Mouse (Mus musculus): ENCODE measurements around the gene Prr36. TPM values are rescaled to one million over a fixed set of nuclear protein-coding genes. Genes with fewer than 3 reads are reported as not detected.

The Prr36 gene
- polyA plus RNA-seq, 1 experiment from 2014 or later: 0.63 TPM

- Histone ChIP-seq H3K4me3 (ENCODE audit: low read depth, low read length) (no peak overlapping the region), H3K4me2 (no peak overlapping the region), H3K27me3 (ENCODE audit: control insufficient read depth, insufficient read depth, low read length) (peaks cover 32% of the 10 kb centered on the region), H3K36me3 (ENCODE audit: control insufficient read depth, insufficient read depth, low read length) (no peaks in the 10 kb centered on the region), H3K9ac (ENCODE audit: low read depth, low read length) (no peak overlapping the region), H3K4me1 (ENCODE audit: control insufficient read depth, insufficient read depth, low read length) (no peaks in the 10 kb centered on the region), H3K9me3 (replicated peaks; ENCODE audit: control insufficient read depth, low read length) (no peaks in the 10 kb centered on the region), H3K27ac (ENCODE audit: low read depth, low read length) (no peak overlapping the region)
- ATAC-seq (replicated peaks; ENCODE audit: insufficient number of reproducible peaks, low FRiP score, low TSS enrichment): no peak
- WGBS (ENCODE audit: insufficient replicate concordance): 54% methylated on average over 10 of the region's 10 CpGs
These were observed 13.5 kb upstream of the Prr36 start for GRCm38 (mm10) chr8:4230612-4231351.

- no peak for ATAC-seq (replicated peaks; ENCODE audit: insufficient number of reproducible peaks, low FRiP score, low TSS enrichment)
- Histone ChIP-seq H3K4me2 (no peak overlapping the region), H3K27me3 (ENCODE audit: control insufficient read depth, insufficient read depth, low read length) (peaks cover 29% of the 10 kb centered on the region), H3K36me3 (ENCODE audit: control insufficient read depth, insufficient read depth, low read length) (no peaks in the 10 kb centered on the region), H3K9ac (ENCODE audit: low read depth, low read length) (no peak overlapping the region), H3K9me3 (replicated peaks; ENCODE audit: control insufficient read depth, low read length) (no peaks in the 10 kb centered on the region), H3K27ac (ENCODE audit: low read depth, low read length) (no peak overlapping the region), H3K4me3 (ENCODE audit: low read depth, low read length) (no peak overlapping the region), H3K4me1 (ENCODE audit: control insufficient read depth, insufficient read depth, low read length) (no peaks in the 10 kb centered on the region)
- WGBS (ENCODE audit: insufficient replicate concordance): 63% methylated on average over 5 of the region's 5 CpGs
These were observed 12.5 kb upstream of the Prr36 start for GRCm38 (mm10) chr8:4229784-4230183.

GRCm38 (mm10) chr8:4227919-4228318 lies 10.7 kb upstream of the Prr36 start:
- no peak overlapping the region for H3K4me3 ChIP-seq (ENCODE audit: low read depth, low read length)
- no peak overlapping the region for H3K4me2 ChIP-seq
- no peak for ATAC-seq (replicated peaks; ENCODE audit: insufficient number of reproducible peaks, low FRiP score, low TSS enrichment)
- H3K9me3 ChIP-seq (replicated peaks; ENCODE audit: control insufficient read depth, low read length): no peaks in the 10 kb centered on the region
- no peaks in the 10 kb centered on the region for H3K4me1 ChIP-seq (ENCODE audit: control insufficient read depth, insufficient read depth, low read length)
- no peak overlapping the region for H3K9ac ChIP-seq (ENCODE audit: low read depth, low read length)
- WGBS (ENCODE audit: insufficient replicate concordance): 83% methylated on average over 4 of the region's 4 CpGs
- peaks cover 31% of the 10 kb centered on the region for H3K27me3 ChIP-seq (ENCODE audit: control insufficient read depth, insufficient read depth, low read length)
- no peak overlapping the region for H3K27ac ChIP-seq (ENCODE audit: low read depth, low read length)
- H3K36me3 ChIP-seq (ENCODE audit: control insufficient read depth, insufficient read depth, low read length): no peaks in the 10 kb centered on the region

GRCm38 (mm10) chr8:4226739-4227347 lies 9.6 kb upstream of the Prr36 start, which contains the start of gene Lrrc8e:
Lrrc8e (plus strand) TSS chr8:4226827.
- H3K9ac ChIP-seq (ENCODE audit: low read depth, low read length): no peak within 1 kb of the TSS
- ATAC-seq (replicated peaks; ENCODE audit: insufficient number of reproducible peaks, low FRiP score, low TSS enrichment): peak; percentile 63

GRCm38 (mm10) chr8:4226323-4226722 lies 9.1 kb upstream of the Prr36 start:
- no peak; the same call in 1 of the 2 replicates for ATAC-seq (replicated peaks; ENCODE audit: insufficient number of reproducible peaks, low FRiP score, low TSS enrichment)
- Histone ChIP-seq H3K4me1 (ENCODE audit: control insufficient read depth, insufficient read depth, low read length) (no peaks in the 10 kb centered on the region), H3K9ac (ENCODE audit: low read depth, low read length) (no peak overlapping the region), H3K27ac (ENCODE audit: low read depth, low read length) (no peak overlapping the region), H3K9me3 (replicated peaks; ENCODE audit: control insufficient read depth, low read length) (no peaks in the 10 kb centered on the region), H3K36me3 (ENCODE audit: control insufficient read depth, insufficient read depth, low read length) (no peaks in the 10 kb centered on the region), H3K4me2 (peak overlapping the region; percentile 59), H3K27me3 (ENCODE audit: control insufficient read depth, insufficient read depth, low read length) (peaks cover 31% of the 10 kb centered on the region), H3K4me3 (ENCODE audit: low read depth, low read length) (peak overlapping the region; percentile 21; the same call in 1 of the 2 replicates)
- WGBS (ENCODE audit: insufficient replicate concordance): 18% methylated on average over 4 of the region's 4 CpGs

More at GRCm38 (mm10) chr8:4226739-4227347, 9.6 kb upstream of the Prr36 start, which contains the start of gene Lrrc8e:
- H3K36me3 ChIP-seq (ENCODE audit: control insufficient read depth, insufficient read depth, low read length): no peaks in the 10 kb centered on the region
- WGBS (ENCODE audit: insufficient replicate concordance): 4% methylated on average over 33 of the region's 33 CpGs
- peak within 1 kb of the TSS; percentile 21 for H3K4me3 ChIP-seq (ENCODE audit: low read depth, low read length)
- H3K4me2 ChIP-seq: peak within 1 kb of the TSS; percentile 59
- peaks cover 31% of the 10 kb centered on the region for H3K27me3 ChIP-seq (ENCODE audit: control insufficient read depth, insufficient read depth, low read length)
- H3K4me1 ChIP-seq (ENCODE audit: control insufficient read depth, insufficient read depth, low read length): no peaks in the 10 kb centered on the region
- H3K27ac ChIP-seq (ENCODE audit: low read depth, low read length): no peak within 1 kb of the TSS
- H3K9me3 ChIP-seq (replicated peaks; ENCODE audit: control insufficient read depth, low read length): no peaks in the 10 kb centered on the region

- H3K4me1 ChIP-seq (ENCODE audit: control insufficient read depth, insufficient read depth, low read length): peaks cover 2% of the 10 kb centered on the region; the same call in 1 of the 2 replicates
- no peak overlapping the region for H3K27ac ChIP-seq (ENCODE audit: low read depth, low read length)
- H3K4me3 ChIP-seq (ENCODE audit: low read depth, low read length): no peak overlapping the region
- H3K27me3 ChIP-seq (ENCODE audit: control insufficient read depth, insufficient read depth, low read length): peaks cover 38% of the 10 kb centered on the region
- ATAC-seq (replicated peaks; ENCODE audit: insufficient number of reproducible peaks, low FRiP score, low TSS enrichment): no peak
- H3K4me2 ChIP-seq: no peak overlapping the region
- H3K36me3 ChIP-seq (ENCODE audit: control insufficient read depth, insufficient read depth, low read length): no peaks in the 10 kb centered on the region
- H3K9ac ChIP-seq (ENCODE audit: low read depth, low read length): no peak overlapping the region
- no peaks in the 10 kb centered on the region for H3K9me3 ChIP-seq (replicated peaks; ENCODE audit: control insufficient read depth, low read length)
These were observed 4.8 kb upstream of the Prr36 start for GRCm38 (mm10) chr8:4222059-4222458.

- H3K27me3 ChIP-seq (ENCODE audit: control insufficient read depth, insufficient read depth, low read length): peaks cover 46% of the 10 kb centered on the region
These were observed 2.4 kb upstream of the Prr36 start for GRCm38 (mm10) chr8:4219617-4220016.

GRCm38 (mm10) chr8:4216296-4216695 lies 963 bp downstream of the Prr36 start:
- Histone ChIP-seq H3K9me3 (replicated peaks; ENCODE audit: control insufficient read depth, low read length) (no peaks in the 10 kb centered on the region), H3K4me3 (ENCODE audit: low read depth, low read length) (peak overlapping the region; percentile 53), H3K9ac (ENCODE audit: low read depth, low read length) (0 out of 2 replicates have a peak overlapping the region, but pooled peaks have one; percentile 62), H3K27ac (ENCODE audit: low read depth, low read length) (no peak overlapping the region), H3K27me3 (ENCODE audit: control insufficient read depth, insufficient read depth, low read length) (peaks cover 65% of the 10 kb centered on the region), H3K4me2 (peak overlapping the region; percentile 94), H3K4me1 (ENCODE audit: control insufficient read depth, insufficient read depth, low read length) (peaks cover 9% of the 10 kb centered on the region; the same call in 1 of the 2 replicates), H3K36me3 (ENCODE audit: control insufficient read depth, insufficient read depth, low read length) (no peaks in the 10 kb centered on the region)
- 6% methylated on average over 18 of the region's 18 CpGs for WGBS (ENCODE audit: insufficient replicate concordance)
- ATAC-seq (replicated peaks; ENCODE audit: insufficient number of reproducible peaks, low FRiP score, low TSS enrichment): no peak

More at GRCm38 (mm10) chr8:4219617-4220016, 2.4 kb upstream of the Prr36 start:
- WGBS (ENCODE audit: insufficient replicate concordance): 82% methylated on average over 3 of the region's 3 CpGs
- no peak overlapping the region for H3K27ac ChIP-seq (ENCODE audit: low read depth, low read length)
- H3K4me1 ChIP-seq (ENCODE audit: control insufficient read depth, insufficient read depth, low read length): peaks cover 5% of the 10 kb centered on the region; the same call in 1 of the 2 replicates
- no peak overlapping the region for H3K4me2 ChIP-seq
- no peaks in the 10 kb centered on the region for H3K9me3 ChIP-seq (replicated peaks; ENCODE audit: control insufficient read depth, low read length)
- no peak for ATAC-seq (replicated peaks; ENCODE audit: insufficient number of reproducible peaks, low FRiP score, low TSS enrichment)
- no peak overlapping the region for H3K9ac ChIP-seq (ENCODE audit: low read depth, low read length)
- no peak overlapping the region for H3K4me3 ChIP-seq (ENCODE audit: low read depth, low read length)
- H3K36me3 ChIP-seq (ENCODE audit: control insufficient read depth, insufficient read depth, low read length): no peaks in the 10 kb centered on the region

Data from heart, embryonic 11.5 days (tissue).